Mouse (Mus musculus) megakaryocyte progenitor cell, adult 5-6 weeks (primary cell): ENCODE measurements around the gene Rnft1. TPM values are rescaled to one million over a fixed set of nuclear protein-coding genes. Genes with fewer than 3 reads are reported as not detected.
"Not testable (repeated sequence)": the region's sequence is repeated elsewhere in the genome, so short reads cannot be mapped to it uniquely, and the experiment has no call there.

ENCODE experiments used
- ATAC-seq: replicated peaks from 2 replicates; pipeline ENCODE4 v1.8.0; 2016; ENCODE audit warnings: mild to moderate bottlenecking, moderate TSS enrichment, inconsistent platforms; ENCODE audit not compliant: poor library complexity
- total RNA-seq, 2 experiments: library from RNA; stranded (forward) in 1 of 2; stranded (reverse) in 1 of 2; fragments of 157-497, 149-512 nt in 1 of 2; fragments of 200-1000 nt in 1 of 2; gene quantifications; 2 replicates each; pipeline versions ENCODE4 v1.2.3 to v1.2.4; 2015 to 2017

Gene Rnft1
- total RNA-seq, 2 experiments from 2014 or later, result 16.9 to 17.2 TPM

DNA sequence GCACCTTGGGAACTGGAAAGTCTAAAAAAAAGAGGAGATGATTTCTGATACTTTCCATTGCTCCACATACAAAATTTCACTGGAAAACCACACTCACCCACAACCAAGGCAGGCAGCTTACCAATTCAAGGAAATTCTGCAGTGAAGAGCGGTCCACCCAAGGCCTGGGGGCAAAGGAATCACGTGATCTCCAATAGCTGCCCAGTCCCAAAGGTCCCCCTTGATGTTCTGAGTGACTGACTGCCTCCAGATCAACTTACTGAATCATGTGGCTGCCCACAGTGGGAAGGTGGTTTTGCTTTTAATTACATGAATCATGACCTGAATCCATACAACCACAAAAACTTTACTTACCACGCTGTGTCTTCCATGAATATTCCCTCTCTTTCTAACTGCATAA is 32.8 kb downstream of the Rnft1 start:
- no peak for ATAC-seq

DNA sequence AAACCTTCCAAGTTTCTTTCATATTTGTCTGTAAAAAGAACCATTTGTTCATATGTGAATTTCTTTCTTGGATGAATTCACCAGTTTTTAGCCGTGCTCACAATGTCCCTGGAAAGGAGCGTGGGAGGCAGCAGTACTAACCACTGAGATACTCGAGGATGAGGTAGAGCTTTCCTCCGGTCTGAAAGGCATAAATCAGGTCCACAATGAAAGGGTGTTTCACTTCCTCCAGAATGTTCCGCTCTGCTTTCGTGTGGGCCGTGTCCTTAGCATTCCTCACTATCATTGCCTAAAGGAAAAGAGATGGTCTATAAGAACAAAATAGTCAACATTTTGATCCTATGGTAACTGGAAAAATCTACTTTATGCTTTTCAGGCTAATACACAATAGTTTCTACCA is 35.3 kb downstream of the Rnft1 start:
- no peak for ATAC-seq

DNA sequence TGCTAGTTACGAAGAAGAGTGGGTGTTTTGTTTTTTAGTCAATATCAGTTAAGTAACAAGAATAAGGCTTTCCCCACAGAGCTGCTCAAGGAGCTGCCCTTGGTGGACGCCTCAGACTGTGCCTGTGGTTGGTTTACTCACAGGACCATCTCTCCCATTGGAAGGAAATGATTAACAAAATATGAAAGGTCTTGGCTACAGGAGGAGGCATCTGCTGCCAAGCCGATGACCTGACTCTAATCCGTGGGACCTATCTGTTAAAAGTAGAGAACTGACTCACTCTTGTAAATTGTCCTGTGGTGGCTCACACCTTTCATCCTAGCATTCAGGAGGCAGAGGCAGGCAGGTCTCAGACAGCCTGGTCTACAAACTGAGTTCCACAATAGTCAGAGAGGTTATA is 43.1 kb downstream of the Rnft1 start:
- ATAC-seq, result no peak

DNA sequence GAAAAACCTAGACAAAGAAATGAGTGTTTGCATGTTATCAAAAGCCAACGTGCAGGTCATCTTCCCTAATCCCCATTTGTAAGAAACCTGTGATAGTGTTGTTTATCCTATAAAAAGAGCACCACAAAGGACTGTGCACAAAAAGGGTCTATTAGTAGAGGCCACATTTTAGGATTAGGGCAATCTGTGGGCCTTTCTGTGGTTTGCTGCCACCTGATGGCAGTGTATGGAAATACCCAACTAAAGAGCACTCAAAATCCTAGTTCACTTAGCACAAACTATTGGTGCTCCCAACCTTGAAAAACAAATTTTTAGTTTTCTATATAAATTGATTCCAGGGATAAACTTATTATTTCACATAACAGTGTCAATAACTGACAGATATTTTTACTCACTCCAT is 48.4 kb downstream of the Rnft1 start:
- peak; percentile 72 for ATAC-seq

DNA sequence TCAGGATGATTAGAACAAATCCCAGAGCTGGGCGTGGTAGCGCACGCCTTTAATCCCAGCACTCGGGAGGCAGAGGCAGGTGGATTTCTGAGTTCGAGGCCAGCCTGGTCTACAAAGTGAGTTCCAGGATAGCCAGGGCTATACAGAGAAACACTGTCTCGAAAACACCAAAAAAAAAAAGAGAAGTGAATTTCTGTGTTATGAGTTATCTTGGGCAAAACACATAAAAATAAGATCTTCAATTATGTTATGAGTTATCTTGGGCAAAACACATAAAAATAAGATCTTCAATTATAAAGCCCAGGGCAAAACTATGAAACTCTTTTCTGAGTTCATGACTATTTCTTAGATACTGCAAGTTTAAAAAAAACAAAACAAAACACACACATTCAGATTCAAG is 48.8 kb downstream of the Rnft1 start:
- ATAC-seq, result not testable (repeated sequence)

DNA sequence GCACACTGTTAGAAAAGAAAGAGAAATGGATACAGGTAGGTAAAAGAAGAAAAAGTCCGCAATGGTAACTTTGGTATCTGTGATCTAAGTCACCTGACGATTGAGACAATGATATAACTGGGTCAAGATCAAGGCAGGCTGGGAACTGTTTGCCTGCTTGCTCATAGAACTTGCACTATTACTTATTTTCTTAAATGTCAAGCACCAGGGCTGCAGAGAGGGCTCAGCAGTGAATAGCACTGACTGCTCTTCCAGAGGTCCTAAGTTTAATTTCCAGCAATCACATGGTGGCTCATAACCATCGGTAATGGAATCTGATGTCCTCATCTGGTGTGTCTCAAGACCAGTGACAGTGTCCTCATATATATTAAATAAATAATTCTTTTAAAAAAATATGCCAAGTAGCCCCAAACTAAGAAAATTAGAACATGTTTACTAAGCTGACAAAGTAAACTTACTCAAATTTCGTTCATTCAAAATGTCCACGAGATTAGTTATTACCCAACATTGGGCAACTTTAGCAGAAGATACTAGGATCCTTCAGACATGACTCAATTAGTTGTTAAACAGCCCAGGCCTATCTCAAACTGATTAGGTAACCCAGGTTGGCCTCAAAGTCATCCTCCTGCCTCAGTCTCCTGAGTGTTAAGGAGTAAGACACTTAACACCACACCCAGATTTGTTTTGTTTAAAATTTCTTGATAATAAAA is 49.9 kb downstream of the Rnft1 start:
- ATAC-seq, result no peak

DNA sequence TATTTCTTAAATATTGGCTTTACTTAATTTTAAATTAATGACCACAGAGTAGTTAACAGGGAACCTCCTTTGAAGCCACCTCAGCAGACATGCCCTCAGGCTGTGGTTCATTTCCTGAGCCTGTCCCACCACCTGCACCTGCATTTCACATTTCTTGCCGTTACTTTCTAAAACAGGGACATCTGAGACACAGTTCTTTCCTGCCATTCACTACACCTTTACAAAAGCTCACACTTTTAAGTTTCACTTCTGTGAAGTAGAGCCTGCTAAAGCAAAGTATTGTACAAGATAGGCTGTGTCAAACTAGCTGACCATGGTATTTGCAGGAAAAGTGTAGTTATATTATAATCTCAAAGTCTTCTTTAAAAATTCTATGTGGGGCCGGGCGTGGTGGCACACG is 54.3 kb downstream of the Rnft1 start:
- ATAC-seq, result no peak

DNA sequence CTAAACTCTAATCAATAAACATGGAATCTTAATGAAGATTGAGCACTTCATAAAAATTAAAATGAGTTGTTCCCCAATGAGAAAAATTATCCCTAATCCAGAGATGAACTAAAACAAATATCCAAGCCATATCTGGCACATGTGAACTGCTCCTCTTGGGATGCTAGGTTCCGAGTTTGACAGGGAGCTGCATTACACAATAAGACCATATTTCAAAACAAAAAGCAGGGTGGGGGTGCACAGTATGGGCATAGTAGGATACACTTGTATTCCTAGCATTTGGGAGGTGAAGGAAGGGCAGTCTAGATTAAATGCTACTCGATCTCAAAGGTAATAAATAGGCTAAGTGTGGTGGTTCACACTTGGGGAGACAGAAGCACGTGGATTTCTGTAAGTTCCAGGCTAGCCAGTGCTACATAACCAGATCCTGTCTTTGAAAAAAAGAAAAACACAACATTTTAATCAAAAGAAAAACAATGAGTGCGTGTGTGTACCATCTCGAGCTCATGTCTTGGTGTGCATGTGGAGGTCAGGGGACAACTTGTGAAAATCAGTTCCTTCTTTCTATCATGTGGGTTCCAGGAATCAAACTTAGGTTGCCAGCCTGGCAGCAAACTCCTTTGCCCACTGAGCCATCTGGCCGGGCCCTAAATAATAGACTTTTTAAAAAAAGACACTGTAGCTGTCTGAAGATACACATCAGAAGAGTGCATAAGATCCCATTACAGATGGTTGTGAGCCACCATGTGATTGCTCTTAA is 55.4 kb downstream of the Rnft1 start:
- ATAC-seq, result no peak

DNA sequence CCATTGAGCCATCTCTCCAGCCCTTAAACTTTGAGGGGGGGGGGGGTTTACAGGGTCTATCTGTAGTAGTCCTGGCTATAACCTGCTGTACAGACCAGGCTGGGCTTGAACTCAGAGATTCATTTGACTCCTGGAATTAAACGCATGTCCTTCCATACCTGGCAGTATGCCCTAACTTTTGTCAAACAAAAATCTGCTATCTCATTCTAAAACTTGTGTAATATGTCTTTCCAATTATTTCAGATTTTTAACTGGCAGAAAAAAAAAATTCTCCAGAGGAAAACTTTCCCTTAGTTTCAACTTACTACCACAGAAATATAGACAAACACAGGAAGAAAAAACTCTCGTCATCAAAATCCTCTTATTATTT is 56.0 kb downstream of the Rnft1 start:
- no peak for ATAC-seq

DNA sequence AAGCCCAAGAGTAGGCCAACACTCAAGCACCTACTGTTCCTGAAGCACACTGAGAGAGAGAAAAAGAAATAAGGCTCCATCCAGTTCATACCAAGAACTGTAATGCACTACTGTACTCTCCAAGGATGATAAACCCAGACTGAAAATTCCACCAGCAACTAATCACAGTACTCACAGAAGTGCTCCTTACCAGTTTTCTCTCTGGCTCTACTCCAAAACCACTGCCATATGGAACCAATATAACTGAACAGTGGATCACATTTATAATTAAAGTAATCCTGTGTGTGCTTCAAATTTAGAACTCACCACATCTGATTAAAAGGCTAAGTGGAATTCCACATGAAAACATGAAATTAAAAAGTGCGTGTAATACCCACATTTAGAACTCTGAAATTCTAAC is 58.4 kb downstream of the Rnft1 start:
- ATAC-seq, result no peak

DNA sequence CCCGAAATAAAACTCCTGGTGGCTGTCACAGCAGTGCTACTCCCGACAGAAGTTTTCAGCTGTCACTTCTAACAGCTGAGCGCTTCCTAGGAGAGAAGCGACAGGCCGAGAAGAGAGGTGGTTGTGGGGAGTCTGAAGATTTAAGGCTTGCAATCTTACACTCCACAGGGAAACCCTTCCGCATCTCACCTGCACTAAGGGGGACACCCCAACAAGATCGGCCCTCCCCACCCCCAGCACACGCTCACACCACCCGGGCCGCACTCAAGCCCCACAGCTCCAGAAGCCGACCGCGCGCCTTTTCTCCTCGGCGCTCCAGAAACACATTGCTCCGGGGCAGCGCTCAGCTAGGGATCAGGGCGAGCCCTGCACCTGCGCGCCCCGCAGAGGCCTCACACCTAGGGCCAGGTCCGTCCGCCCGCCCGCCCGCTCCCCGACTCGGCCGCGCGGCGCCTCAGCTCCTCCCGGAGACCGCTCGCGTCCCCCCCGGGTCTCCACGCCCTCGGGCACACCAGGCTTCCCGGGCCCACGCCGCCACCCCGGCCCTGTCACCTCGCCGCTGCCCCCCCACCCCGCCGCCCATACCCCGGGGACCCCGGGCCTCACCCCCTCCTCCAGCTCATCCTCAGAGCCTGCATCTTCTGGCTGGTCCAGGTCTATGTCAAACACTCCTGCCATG is 59.6 kb downstream of the Rnft1 start:
- ATAC-seq, result no peak

DNA sequence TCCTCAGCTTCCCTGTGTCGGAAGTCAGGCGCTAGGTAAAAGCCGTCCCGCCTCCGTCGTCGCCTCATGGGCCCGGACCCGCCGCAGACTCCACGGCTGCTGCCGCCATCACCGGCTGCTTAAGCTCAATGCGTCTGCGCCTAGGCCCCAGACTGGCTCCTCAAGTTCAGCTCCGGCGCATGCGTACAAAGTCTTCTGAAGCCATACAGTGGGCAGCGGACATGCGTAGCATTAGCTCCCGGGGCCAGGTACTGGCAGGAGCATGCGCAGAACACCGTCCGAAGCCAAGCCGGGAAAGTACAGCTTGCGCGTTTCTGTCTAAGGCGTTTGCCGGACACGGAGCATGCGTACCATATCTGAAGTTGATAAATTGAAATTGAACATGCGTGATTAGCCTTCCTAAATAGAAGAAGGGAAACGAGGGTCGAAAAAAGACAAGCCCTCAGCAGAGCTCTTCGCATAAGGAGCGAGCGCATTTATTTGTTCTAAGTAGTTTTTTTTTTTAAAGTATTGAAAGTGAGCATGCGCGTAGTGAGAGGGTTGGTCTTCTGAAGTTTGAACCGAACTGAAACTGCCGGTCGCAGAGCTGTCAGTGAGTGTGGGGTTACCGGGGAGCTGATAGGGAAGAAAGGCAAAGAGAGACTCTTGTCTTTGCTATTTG is 60.3 kb downstream of the Rnft1 start, which contains the start of the genes Rps6kb1 and Tubd1:
Rps6kb1 (minus strand) TSS at position 167 of the 661 bp plus-strand sequence.
Tubd1 (plus strand) TSS at position 353 of the 661 bp plus-strand sequence.
- peak; percentile 93 for ATAC-seq

DNA sequence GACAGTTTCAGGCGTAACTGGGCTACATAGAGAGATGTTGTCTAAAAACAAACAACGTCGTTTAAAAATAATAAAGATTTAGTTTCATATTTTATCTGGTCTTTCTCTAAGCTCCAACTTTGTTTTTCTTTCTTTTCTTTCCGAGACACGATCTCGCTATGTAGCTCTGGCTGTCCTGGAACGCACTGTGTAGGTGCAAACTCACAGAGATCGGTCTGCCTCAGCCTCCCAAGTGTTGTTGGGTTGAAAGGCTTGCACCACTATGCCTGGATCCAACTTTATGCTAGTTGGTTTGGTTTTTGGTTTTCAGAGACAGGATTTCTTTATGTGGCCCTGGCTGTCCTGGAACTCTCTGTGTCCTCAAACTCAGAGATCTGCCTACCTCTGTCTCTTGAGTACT is 61.1 kb downstream of the Rnft1 start:
- ATAC-seq, result no peak

DNA sequence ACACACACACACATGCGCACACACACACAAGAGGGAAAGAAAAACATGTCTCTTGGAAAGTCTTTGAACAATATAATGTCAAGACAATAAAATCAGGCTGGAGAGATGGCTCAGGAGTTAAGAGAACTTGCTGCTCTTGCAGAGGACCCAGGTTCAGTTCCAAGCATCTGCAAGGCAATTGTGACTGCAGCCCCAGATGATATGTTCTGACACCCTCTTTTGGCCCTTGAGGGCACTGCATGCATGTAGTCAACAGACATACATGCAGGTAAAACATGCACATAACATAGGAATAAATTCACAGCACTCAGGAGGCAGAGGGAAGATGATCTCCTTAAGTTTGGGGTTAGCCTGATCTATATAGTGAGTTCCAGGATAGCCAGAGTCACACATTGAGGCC is 63.0 kb downstream of the Rnft1 start:
- ATAC-seq, result no peak

Other genes starting within 250 kb of the Rnft1 start
- 23.2 and 29.4 TPM in 2 replicates for gene Ints2, start 227.1 kb upstream of the Rnft1 start, total RNA-seq (2015)
- gene Ints2, start 227.1 kb upstream of the Rnft1 start, total RNA-seq (2017), result 25.1 and 47.4 TPM in 2 replicates
- 52.0 and 54.5 TPM in 2 replicates for gene Med13, start 127.1 kb upstream of the Rnft1 start, total RNA-seq (2015)
- gene Med13, start 127.1 kb upstream of the Rnft1 start, total RNA-seq (2017), result 46.1 and 47.8 TPM in 2 replicates
- 44.3 and 53.2 TPM in 2 replicates for gene Rps6kb1, start 60.1 kb downstream of the Rnft1 start, total RNA-seq (2015)
- 34.1 and 48.6 TPM in 2 replicates for gene Rps6kb1, start 60.1 kb downstream of the Rnft1 start, total RNA-seq (2017)
- gene Tubd1, start 60.3 kb downstream of the Rnft1 start, total RNA-seq (2015), result 7.0 and 15.0 TPM in 2 replicates
- gene Tubd1, start 60.3 kb downstream of the Rnft1 start, total RNA-seq (2017), result 9.4 and 11.5 TPM in 2 replicates
- gene Vmp1, start 199.2 kb downstream of the Rnft1 start, total RNA-seq (2015), result 135 and 167 TPM in 2 replicates
- gene Vmp1, start 199.2 kb downstream of the Rnft1 start, total RNA-seq (2017), result 94.0 and 120 TPM in 2 replicates
- gene Ptrh2, start 199.3 kb downstream of the Rnft1 start, total RNA-seq (2015), result 22.5 and 23.3 TPM in 2 replicates
- gene Ptrh2, start 199.3 kb downstream of the Rnft1 start, total RNA-seq (2017), result 26.1 and 27.1 TPM in 2 replicates